Mouse (Mus musculus): Measurements from ENCODE around the gene Atp13a4.
A peak's percentile ranks its signal among the peaks of the same experiment; 100 is the strongest.

DNA sequence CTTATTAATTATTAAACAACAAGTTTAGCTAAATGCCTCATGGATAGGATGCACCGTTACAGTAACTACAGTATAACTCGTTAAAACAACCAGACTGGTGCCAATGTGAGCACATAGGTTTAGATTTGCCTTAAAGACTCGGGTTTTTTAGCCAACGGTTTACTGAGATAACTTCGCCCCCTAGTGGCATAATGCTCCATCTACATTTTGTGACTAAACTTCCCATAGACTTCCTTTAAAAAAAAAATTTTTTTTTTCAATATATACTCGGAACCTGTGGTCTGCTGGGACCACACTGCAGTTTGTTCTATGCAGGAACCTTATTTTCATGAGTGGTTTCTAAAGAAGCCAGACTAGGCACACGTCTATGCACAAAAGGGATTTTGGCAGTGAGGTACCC is 16.2 kb upstream of the Atp13a4 start:
- TF ChIP-seq CTCF (IDR thresholded peaks at IDR 0.05; ENCODE audit: low read depth): peak; percentile 71
- TF ChIP-seq EP300 (IDR thresholded peaks at IDR 0.05; ENCODE audit: low read depth): no peak
